Mouse (Mus musculus) thymus, adult 2 months (tissue): ENCODE results near the gene Mtfr1l.

Experiments used
- CTCF ChIP-seq: fragments of 200-500 bp; IDR thresholded peaks from 2 replicates; pipeline ENCODE4 v1.5.1; 2012; ENCODE audit warnings: mild to moderate bottlenecking, control low read depth, low read length, moderate library complexity, borderline replicate concordance; ENCODE audit not compliant: control insufficient read depth, poor library complexity, insufficient read depth; ENCODE audit errors: extremely low read depth
- POLR2A ChIP-seq: fragments of 200-500 bp; IDR thresholded peaks from 2 replicates; pipeline ENCODE4 v1.6.1; 2012; ENCODE audit warnings: mild to moderate bottlenecking, low read length, control low read depth, moderate library complexity; ENCODE audit not compliant: control insufficient read depth, poor library complexity, insufficient read depth; ENCODE audit errors: extremely low read depth

- no peak for TF ChIP-seq POLR2A
- no peak for TF ChIP-seq CTCF
Observed at GRCm38 (mm10) chr4:134514309-134514930, 20.8 kb downstream of the Mtfr1l start.
